Mouse (Mus musculus): ENCODE measurements around the gene Vmn2r11. TPM values are rescaled to one million over a fixed set of nuclear protein-coding genes. Genes with fewer than 3 reads are reported as not detected.
"Not testable (repeated sequence)": the region's sequence is repeated elsewhere in the genome, so short reads cannot be mapped to it uniquely, and the experiment has no call there.

Vmn2r11 gene
- polyA plus RNA-seq (2014; fragmentation: Nextera tagmentation; extraction: Ambion mirVana), result not detected in 2 replicates

DNA sequence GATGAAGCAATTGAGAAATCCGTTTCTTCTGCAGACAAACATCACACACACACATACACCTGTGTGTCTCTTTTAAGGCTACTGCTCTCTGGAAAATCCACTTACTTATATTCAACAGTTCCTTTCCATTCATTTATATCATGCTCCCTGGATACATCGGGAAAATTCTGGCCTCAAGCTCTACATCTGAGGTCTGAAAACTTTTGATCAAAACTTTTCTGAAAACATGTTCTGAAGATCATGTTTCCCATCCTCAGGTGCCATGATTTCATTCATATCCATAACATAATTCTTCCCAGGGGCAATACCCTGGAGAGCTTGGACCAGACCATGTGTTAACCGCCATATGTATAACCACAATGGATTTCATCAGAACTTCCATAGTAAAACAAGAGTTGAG, at the start of gene Vmn2r11:
Gene Vmn2r11, minus strand, starts transcription at position 101 of the 400 bp plus-strand sequence.
- H3K27ac ChIP-seq (ENCODE audit: low read depth, low read length); H3K9ac ChIP-seq (replicated peaks; ENCODE audit: low read depth, low read length); H3K27me3 ChIP-seq (ENCODE audit: control insufficient read depth, insufficient read depth, low read length); ATAC-seq (ENCODE audit: low read depth); H3K4me3 ChIP-seq (ENCODE audit: low read depth, low read length); H3K4me2 ChIP-seq (ENCODE audit: low read depth, low read length); H3K4me1 ChIP-seq (ENCODE audit: control insufficient read depth, insufficient read depth, low read length); H3K36me3 ChIP-seq (ENCODE audit: control insufficient read depth, insufficient read depth, low read length); H3K9me3 ChIP-seq (ENCODE audit: control insufficient read depth, low read length): not testable (repeated sequence)
- WGBS, result 88% methylated on average over 3 of the region's 3 CpGs

GRCm38 (mm10) chr5:109097850-109098249, 38.5 kb upstream of the Vmn2r11 start, which contains the start of gene Vmn2r12:
Gene Vmn2r12, minus strand, starts transcription at chr5:109097950.
- H3K27me3 ChIP-seq (ENCODE audit: control insufficient read depth, insufficient read depth, low read length); H3K4me2 ChIP-seq (ENCODE audit: low read depth, low read length); H3K27ac ChIP-seq (ENCODE audit: low read depth, low read length); H3K4me3 ChIP-seq (ENCODE audit: low read depth, low read length); H3K9me3 ChIP-seq (ENCODE audit: control insufficient read depth, low read length); ATAC-seq (ENCODE audit: low read depth); H3K9ac ChIP-seq (replicated peaks; ENCODE audit: low read depth, low read length); H3K36me3 ChIP-seq (ENCODE audit: control insufficient read depth, insufficient read depth, low read length); H3K4me1 ChIP-seq (ENCODE audit: control insufficient read depth, insufficient read depth, low read length): not testable (repeated sequence)
- WGBS, result 88% methylated on average over 5 of the region's 5 CpGs

- not testable (repeated sequence) for H3K9me3 ChIP-seq (ENCODE audit: control insufficient read depth, low read length); ATAC-seq (ENCODE audit: low read depth); H3K9ac ChIP-seq (replicated peaks; ENCODE audit: low read depth, low read length); H3K4me2 ChIP-seq (ENCODE audit: low read depth, low read length); H3K27me3 ChIP-seq (ENCODE audit: control insufficient read depth, insufficient read depth, low read length); H3K4me1 ChIP-seq (ENCODE audit: control insufficient read depth, insufficient read depth, low read length); H3K27ac ChIP-seq (ENCODE audit: low read depth, low read length); H3K4me3 ChIP-seq (ENCODE audit: low read depth, low read length); H3K36me3 ChIP-seq (ENCODE audit: control insufficient read depth, insufficient read depth, low read length)
- whole genome bisulfite sequencing, result 74% methylated on average over 3 of the region's 3 CpGs
Observed at GRCm38 (mm10) chr5:109096482-109096881, 37.1 kb upstream of the Vmn2r11 start.

DNA sequence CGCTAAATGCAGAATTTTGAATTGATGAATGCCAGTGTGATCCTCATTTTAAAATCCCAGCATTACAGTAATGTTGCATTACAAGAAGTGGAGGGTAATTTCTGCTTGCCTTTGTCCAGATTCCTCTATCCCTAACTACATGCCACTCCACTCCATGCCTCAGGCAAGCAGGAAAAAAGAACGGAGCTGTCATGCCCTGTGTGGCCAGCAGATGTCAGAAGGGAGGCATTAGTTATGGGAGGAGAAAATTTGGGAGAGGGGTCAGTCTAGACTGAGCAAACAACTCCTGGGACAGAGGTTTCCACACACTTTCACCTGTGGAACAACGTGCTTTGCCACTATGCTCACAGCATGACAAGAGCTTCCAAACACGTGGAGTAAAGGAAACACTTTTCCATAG, 12.6 kb upstream of the Vmn2r11 start:
- H3K4me1 ChIP-seq (ENCODE audit: control insufficient read depth, insufficient read depth, low read length); H3K27me3 ChIP-seq (ENCODE audit: control insufficient read depth, insufficient read depth, low read length); H3K27ac ChIP-seq (ENCODE audit: low read depth, low read length); H3K9me3 ChIP-seq (ENCODE audit: control insufficient read depth, low read length); H3K36me3 ChIP-seq (ENCODE audit: control insufficient read depth, insufficient read depth, low read length); ATAC-seq (ENCODE audit: low read depth); H3K4me3 ChIP-seq (ENCODE audit: low read depth, low read length); H3K4me2 ChIP-seq (ENCODE audit: low read depth, low read length); H3K9ac ChIP-seq (replicated peaks; ENCODE audit: low read depth, low read length): not testable (repeated sequence)
- 54% methylated on average over 4 of the region's 4 CpGs for WGBS

- Histone ChIP-seq H3K9me3 (ENCODE audit: control insufficient read depth, low read length) (no peaks in the 10 kb centered on the region), H3K27ac (ENCODE audit: low read depth, low read length) (no peak overlapping the region), H3K9ac (replicated peaks; ENCODE audit: low read depth, low read length) (no peak overlapping the region), H3K36me3 (ENCODE audit: control insufficient read depth, insufficient read depth, low read length) (no peaks in the 10 kb centered on the region), H3K4me3 (ENCODE audit: low read depth, low read length) (no peak overlapping the region), H3K4me1 (ENCODE audit: control insufficient read depth, insufficient read depth, low read length) (no peaks in the 10 kb centered on the region), H3K4me2 (ENCODE audit: low read depth, low read length) (no peak overlapping the region), H3K27me3 (ENCODE audit: control insufficient read depth, insufficient read depth, low read length) (no peaks in the 10 kb centered on the region)
- no peak for ATAC-seq (ENCODE audit: low read depth)
- WGBS, result 85% methylated on average over 1 of the region's 1 CpGs
Observed at GRCm38 (mm10) chr5:109055286-109055685, 4.1 kb downstream of the Vmn2r11 start.

- Histone ChIP-seq H3K4me2 (ENCODE audit: low read depth, low read length) (no peak overlapping the region), H3K27me3 (ENCODE audit: control insufficient read depth, insufficient read depth, low read length) (no peaks in the 10 kb centered on the region)
- no peak for ATAC-seq (ENCODE audit: low read depth)
Observed at GRCm38 (mm10) chr5:109032591-109032990, 26.8 kb downstream of the Vmn2r11 start.

GRCm38 (mm10) chr5:109006427-109006826, 52.9 kb downstream of the Vmn2r11 start, which contains the start of gene Vmn2r10:
Gene Vmn2r10, minus strand, starts transcription at chr5:109006527.
- H3K9me3 ChIP-seq (ENCODE audit: control insufficient read depth, low read length); H3K36me3 ChIP-seq (ENCODE audit: control insufficient read depth, insufficient read depth, low read length); H3K27ac ChIP-seq (ENCODE audit: low read depth, low read length); ATAC-seq (ENCODE audit: low read depth); H3K27me3 ChIP-seq (ENCODE audit: control insufficient read depth, insufficient read depth, low read length); H3K4me3 ChIP-seq (ENCODE audit: low read depth, low read length); H3K4me2 ChIP-seq (ENCODE audit: low read depth, low read length); H3K4me1 ChIP-seq (ENCODE audit: control insufficient read depth, insufficient read depth, low read length); H3K9ac ChIP-seq (replicated peaks; ENCODE audit: low read depth, low read length): not testable (repeated sequence)

More at GRCm38 (mm10) chr5:109032591-109032990, 26.8 kb downstream of the Vmn2r11 start:
- no peaks in the 10 kb centered on the region for H3K9me3 ChIP-seq (ENCODE audit: control insufficient read depth, low read length)
- no peaks in the 10 kb centered on the region for H3K36me3 ChIP-seq (ENCODE audit: control insufficient read depth, insufficient read depth, low read length)
- H3K27ac ChIP-seq (ENCODE audit: low read depth, low read length), result no peak overlapping the region
- H3K9ac ChIP-seq (replicated peaks; ENCODE audit: low read depth, low read length), result no peak overlapping the region
- H3K4me3 ChIP-seq (ENCODE audit: low read depth, low read length), result no peak overlapping the region
- no peaks in the 10 kb centered on the region for H3K4me1 ChIP-seq (ENCODE audit: control insufficient read depth, insufficient read depth, low read length)

Other genes starting within 250 kb of the Vmn2r11 start
- not detected in 2 replicates for gene Vmn2r9, start 207.0 kb downstream of the Vmn2r11 start, polyA plus RNA-seq (2014; fragmentation: Nextera tagmentation; extraction: Ambion mirVana)
- gene Vmn2r10, start 53.0 kb downstream of the Vmn2r11 start, polyA plus RNA-seq (2014; fragmentation: Nextera tagmentation; extraction: Ambion mirVana), result not detected in 2 replicates
- gene Vmn2r12, start 38.4 kb upstream of the Vmn2r11 start, polyA plus RNA-seq (2014; fragmentation: Nextera tagmentation; extraction: Ambion mirVana), result not detected in 2 replicates
- not detected in 2 replicates for gene Vmn2r13, start 132.6 kb upstream of the Vmn2r11 start, polyA plus RNA-seq (2014; fragmentation: Nextera tagmentation; extraction: Ambion mirVana)
- gene Vmn2r14, start 165.1 kb upstream of the Vmn2r11 start, polyA plus RNA-seq (2014; fragmentation: Nextera tagmentation; extraction: Ambion mirVana), result not detected in 2 replicates
- gene Vmn2r15, start 238.1 kb upstream of the Vmn2r11 start, polyA plus RNA-seq (2014; fragmentation: Nextera tagmentation; extraction: Ambion mirVana), result not detected in 2 replicates

Measured in neural tube, embryonic 14.5 days (tissue).